Mouse (Mus musculus): ENCODE measurements around the gene Tjap1. TPM values are rescaled to one million over a fixed set of nuclear protein-coding genes. Genes with fewer than 3 reads are reported as not detected.

Tjap1 gene
- total and polyA plus RNA-seq, 3 experiments: 12.9 to 41.2 TPM; not detected in 1

- TF ChIP-seq USF1 (IDR thresholded peaks at IDR 0.05; ENCODE audit: low read depth, low read length): 0 out of 2 replicates have a peak, but pooled peaks have one; percentile 14
- TF ChIP-seq HCFC1 (IDR thresholded peaks at IDR 0.05; ENCODE audit: low read depth, low read length): peak; percentile 89
- peak; percentile 69 for TF ChIP-seq MXI1 (IDR thresholded peaks at IDR 0.05; ENCODE audit: low read depth, low read length)
- no peak; the same call in 1 of the 2 replicates for TF ChIP-seq POLR2AphosphoS2 (IDR thresholded peaks at IDR 0.05; ENCODE audit: low read length)
- peak; percentile 91 for TF ChIP-seq NELFE (IDR thresholded peaks at IDR 0.05; ENCODE audit: low read depth, low read length)
- TF ChIP-seq E2F4 (IDR thresholded peaks at IDR 0.05; ENCODE audit: borderline replicate concordance, low read depth, low read length): no peak
- TF ChIP-seq UBTF (IDR thresholded peaks at IDR 0.05; ENCODE audit: borderline replicate concordance, insufficient read depth, low read depth, low read length): 0 out of 2 replicates have a peak, but pooled peaks have one; percentile 59
These were observed 35.2 kb downstream of the Tjap1 start, which contains the start of the genes Polr1c and Yipf3 (continued) for GRCm38 (mm10) chr17:46247512-46248188.

GRCm38 (mm10) chr17:46244579-46244978 is 38.2 kb downstream of the Tjap1 start:
- TF ChIP-seq NELFE (IDR thresholded peaks at IDR 0.05; ENCODE audit: low read depth, low read length): no peak
- no peak for TF ChIP-seq HCFC1 (IDR thresholded peaks at IDR 0.05; ENCODE audit: low read depth, low read length)
- no peak for TF ChIP-seq TBP (IDR thresholded peaks at IDR 0.05; ENCODE audit: low read depth, low read length)
- no peak for TF ChIP-seq TAL1 (IDR thresholded peaks at IDR 0.05; ENCODE audit: low read length)
- TF ChIP-seq USF2 (IDR thresholded peaks at IDR 0.05; ENCODE audit: borderline replicate concordance in 1 of 2, insufficient read depth in 1 of 2, low read depth in 1 of 2, low read length in 2 of 2): no peak
- TF ChIP-seq CHD2 (IDR thresholded peaks at IDR 0.05; ENCODE audit: low read length): no peak
- peak; percentile 56; the same call in 1 of the 2 replicates for TF ChIP-seq POLR2AphosphoS2 (IDR thresholded peaks at IDR 0.05; ENCODE audit: low read length)
- no peak for TF ChIP-seq NRF1 (IDR thresholded peaks at IDR 0.05; ENCODE audit: insufficient read depth, low read depth, low read length, poor library complexity, severe bottlenecking)
- TF ChIP-seq MAFK (IDR thresholded peaks at IDR 0.05; ENCODE audit: borderline replicate concordance, low read depth, low read length): no peak
- no peak for TF ChIP-seq MEF2A (IDR thresholded peaks at IDR 0.05; ENCODE audit: extremely low read depth, insufficient replicate concordance, low read depth, low read length, poor library complexity, severe bottlenecking)
- no peak for TF ChIP-seq USF1 (IDR thresholded peaks at IDR 0.05; ENCODE audit: low read depth, low read length)
- TF ChIP-seq RAD21 (IDR thresholded peaks at IDR 0.05; ENCODE audit: low read depth, low read length): no peak
- no peak for TF ChIP-seq MAZ (IDR thresholded peaks at IDR 0.05; ENCODE audit: low read depth, low read length)
- no peak for TF ChIP-seq ETS1 (IDR thresholded peaks at IDR 0.05; ENCODE audit: low read depth, low read length)
- peak in 1 of 2 experiments; percentile 45; a peak in 1 of 4 replicates for TF ChIP-seq POLR2A (IDR thresholded peaks at IDR 0.05; ENCODE audit: control insufficient read depth in 1 of 2, insufficient read depth in 1 of 2, low read depth in 1 of 2, low read length in 2 of 2, poor library complexity in 1 of 2)
- no peak for TF ChIP-seq ZKSCAN1 (IDR thresholded peaks at IDR 0.05; ENCODE audit: low read depth, low read length)
- DNase-seq (ENCODE audit: low read depth, low spot score): peak; percentile 27
- peaks cover 29% of the 10 kb centered on the region for H3K79me2 ChIP-seq (ENCODE audit: control insufficient read depth, insufficient read depth, low read length, poor library complexity)
- H3K4me3 ChIP-seq (ENCODE audit: control insufficient read depth in 1 of 2, insufficient read depth in 1 of 2, low read depth in 2 of 2, low read length in 2 of 2): no peak overlapping the region
- no peaks in the 10 kb centered on the region for H3K9me3 ChIP-seq (replicated peaks; ENCODE audit: insufficient read depth, low read length)
- no peak overlapping the region for H3K9ac ChIP-seq (ENCODE audit: control insufficient read depth, low read depth, low read length, poor library complexity, severe bottlenecking)
- peaks cover 8 to 14% of the 10 kb centered on the region in 2 experiments; a peak in 3 of 4 replicates for H3K36me3 ChIP-seq (ENCODE audit: control insufficient read depth in 1 of 2, insufficient read depth in 2 of 2, low read length in 2 of 2)
- no peak overlapping the region for H3K27ac ChIP-seq (ENCODE audit: control insufficient read depth, low read depth, low read length)
- H3K4me1 ChIP-seq (ENCODE audit: control insufficient read depth in 1 of 2, insufficient read depth in 2 of 2, low read length in 2 of 2): peaks cover 0 to 13% of the 10 kb centered on the region in 2 experiments; a peak in 2 of 4 replicates
- H3K27me3 ChIP-seq (ENCODE audit: control insufficient read depth in 1 of 2, insufficient read depth in 2 of 2, low read length in 2 of 2): no peaks in the 10 kb centered on the region

Data from MEL (cell line).